Mouse (Mus musculus): ENCODE data around the gene Cma2. TPM values are rescaled to one million over a fixed set of nuclear protein-coding genes. Genes with fewer than 3 reads are reported as not detected.
A peak's percentile ranks its signal among the peaks of the same experiment; 100 is the strongest.
"Not testable (repeated sequence)": the region's sequence is repeated elsewhere in the genome, so short reads cannot be mapped to it uniquely, and the experiment has no call there.

The Cma2 gene
- total RNA-seq (2017): not detected in 2 replicates

DNA sequence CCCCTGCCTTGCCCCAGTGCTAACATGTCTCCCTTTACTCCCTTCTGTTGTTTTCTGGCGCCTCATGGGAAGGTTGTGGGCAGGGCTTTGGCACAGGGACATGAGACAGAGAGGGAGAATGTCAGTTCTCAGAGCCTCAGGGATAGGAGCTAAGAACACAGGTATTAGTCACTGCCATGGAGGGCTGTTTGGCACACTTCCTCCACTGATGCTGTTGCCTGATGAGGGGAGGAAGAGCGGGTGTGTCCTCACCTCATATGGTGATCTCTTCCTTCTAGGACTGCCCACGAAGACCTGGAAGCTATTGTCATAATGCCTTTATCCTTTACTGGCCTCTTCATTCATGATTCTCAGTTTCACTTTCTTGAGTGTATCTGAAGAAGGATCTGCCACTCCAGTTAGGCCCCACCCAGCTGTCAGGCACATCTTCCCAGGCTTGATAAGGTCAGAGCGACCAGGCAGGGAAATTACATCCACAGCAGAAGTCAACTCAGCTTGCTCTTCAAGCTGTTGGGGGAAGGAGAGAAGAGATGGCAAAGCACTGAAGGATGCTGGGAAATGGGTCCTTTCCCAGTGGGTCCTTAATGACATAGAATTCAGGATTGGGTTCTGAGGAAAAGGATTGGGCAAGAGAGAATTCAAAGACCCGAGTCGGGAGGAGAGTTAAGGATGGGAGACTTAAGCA is at the start of gene Cma2:
Gene Cma2, plus strand, starts transcription at position 635 of the 685 bp plus-strand sequence.
- no peak for ATAC-seq (ENCODE audit: extremely low read depth, insufficient number of reproducible peaks, low FRiP score, poor library complexity, severe bottlenecking)

- ATAC-seq (ENCODE audit: extremely low read depth, insufficient number of reproducible peaks, low FRiP score, poor library complexity, severe bottlenecking): peak; percentile 57; the same call in 1 of the 2 replicates
These were observed 45.3 kb upstream of the Cma2 start for GRCm38 (mm10) chr14:55905518-55905917.

GRCm38 (mm10) chr14:55913406-55913805 is 37.4 kb upstream of the Cma2 start:
- peak; percentile 36; the same call in 1 of the 2 replicates for ATAC-seq (ENCODE audit: extremely low read depth, insufficient number of reproducible peaks, low FRiP score, poor library complexity, severe bottlenecking)

GRCm38 (mm10) chr14:55918240-55919082 is 32.3 kb upstream of the Cma2 start:
- ATAC-seq (ENCODE audit: extremely low read depth, insufficient number of reproducible peaks, low FRiP score, poor library complexity, severe bottlenecking): peak; percentile 87

DNA sequence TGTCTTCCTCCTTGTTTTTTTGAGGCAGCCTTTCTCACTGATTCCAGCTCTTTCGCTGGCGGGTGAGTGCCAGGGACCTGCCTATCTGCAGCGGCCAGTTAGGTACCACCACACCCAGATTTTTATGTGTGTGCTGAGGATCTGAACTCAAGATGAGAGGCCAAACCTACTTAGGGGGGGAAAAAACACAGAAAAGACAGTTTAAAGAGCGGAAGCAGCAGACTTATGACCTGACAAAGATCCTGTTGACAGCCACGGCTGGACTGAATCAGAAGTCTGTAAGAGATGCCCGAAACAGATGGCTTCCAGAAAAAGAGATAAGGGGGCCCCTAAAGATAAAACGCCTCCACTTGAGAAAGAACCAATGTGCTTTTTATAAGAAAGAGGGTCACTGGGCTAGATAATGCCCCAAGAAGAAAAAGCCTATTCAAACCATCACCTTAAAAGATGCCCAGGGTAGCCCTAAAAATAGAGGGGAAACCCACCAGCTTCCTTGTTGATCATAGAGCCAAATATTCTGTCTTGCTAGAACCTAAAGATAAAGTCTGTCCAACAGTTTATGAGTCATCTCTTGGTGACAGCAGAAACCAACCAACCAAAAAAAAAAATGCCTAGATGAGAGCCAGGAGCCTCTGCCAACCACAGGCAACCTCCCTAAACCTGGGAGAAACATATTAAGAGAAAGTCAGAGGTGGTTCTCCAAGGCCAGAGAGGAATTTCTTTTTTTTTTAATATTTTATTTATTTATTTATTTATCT is 28.1 kb upstream of the Cma2 start:
- no peak for ATAC-seq (ENCODE audit: extremely low read depth, insufficient number of reproducible peaks, low FRiP score, poor library complexity, severe bottlenecking)

GRCm38 (mm10) chr14:55926847-55927246 is 23.9 kb upstream of the Cma2 start:
- no peak for ATAC-seq (ENCODE audit: extremely low read depth, insufficient number of reproducible peaks, low FRiP score, poor library complexity, severe bottlenecking)

- no peak for ATAC-seq (ENCODE audit: extremely low read depth, insufficient number of reproducible peaks, low FRiP score, poor library complexity, severe bottlenecking)
These were observed 21.4 kb upstream of the Cma2 start for GRCm38 (mm10) chr14:55929263-55929997.

DNA sequence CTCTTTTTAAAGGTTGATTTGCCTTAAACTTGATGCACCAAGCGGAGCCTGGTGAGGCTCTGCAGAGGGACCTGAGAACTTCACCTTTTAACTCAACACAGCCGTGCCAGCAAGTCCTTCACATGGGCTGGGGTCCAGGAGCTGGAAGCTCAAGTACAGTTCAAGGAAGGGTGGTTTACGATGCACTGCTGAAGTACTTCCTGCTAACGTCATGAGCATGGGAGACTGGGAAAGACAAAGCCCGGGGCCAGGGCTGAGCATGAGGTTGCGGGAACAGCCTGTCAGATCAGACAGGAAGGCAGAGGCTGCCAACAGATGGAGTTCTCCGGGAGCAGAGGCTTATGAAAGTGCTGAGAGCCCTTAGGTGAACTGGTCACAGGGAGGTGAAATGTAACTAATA is 17.2 kb upstream of the Cma2 start:
- ATAC-seq (ENCODE audit: extremely low read depth, insufficient number of reproducible peaks, low FRiP score, poor library complexity, severe bottlenecking): no peak

DNA sequence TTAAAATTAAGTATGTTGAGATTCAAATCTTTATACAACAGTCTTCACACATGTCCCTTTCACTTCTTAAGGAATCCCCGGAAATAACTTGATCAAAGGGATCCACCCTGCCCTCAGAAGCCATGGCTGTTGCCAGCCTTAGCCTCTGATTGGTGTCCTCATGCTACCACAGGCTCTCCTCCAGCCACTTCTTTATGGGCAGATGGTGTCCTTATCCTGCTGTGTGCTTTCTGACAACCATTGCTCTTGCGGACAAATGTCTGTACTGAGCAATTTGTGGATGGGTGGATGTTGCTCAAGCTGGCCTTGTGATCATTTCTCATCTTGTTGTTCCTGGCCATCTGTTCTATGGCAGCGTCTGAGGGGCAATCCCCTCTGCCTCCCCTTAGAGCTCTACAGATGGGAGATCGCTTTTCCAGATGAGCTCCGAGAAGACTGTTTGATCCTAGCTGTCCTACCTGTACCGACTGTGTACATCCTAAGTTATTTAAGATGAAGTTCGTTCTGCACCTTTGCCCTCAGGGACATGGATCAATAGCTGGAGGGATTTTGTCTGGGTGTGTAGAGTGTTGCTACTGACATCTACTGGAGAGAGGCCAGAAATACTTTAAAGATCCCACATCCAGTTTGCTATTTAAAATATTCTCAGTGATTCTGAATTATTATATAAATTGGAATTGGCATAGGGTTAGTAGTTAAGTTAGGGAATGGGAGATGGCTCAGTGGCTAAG is 10.5 kb upstream of the Cma2 start:
- no peak for ATAC-seq (ENCODE audit: extremely low read depth, insufficient number of reproducible peaks, low FRiP score, poor library complexity, severe bottlenecking)

DNA sequence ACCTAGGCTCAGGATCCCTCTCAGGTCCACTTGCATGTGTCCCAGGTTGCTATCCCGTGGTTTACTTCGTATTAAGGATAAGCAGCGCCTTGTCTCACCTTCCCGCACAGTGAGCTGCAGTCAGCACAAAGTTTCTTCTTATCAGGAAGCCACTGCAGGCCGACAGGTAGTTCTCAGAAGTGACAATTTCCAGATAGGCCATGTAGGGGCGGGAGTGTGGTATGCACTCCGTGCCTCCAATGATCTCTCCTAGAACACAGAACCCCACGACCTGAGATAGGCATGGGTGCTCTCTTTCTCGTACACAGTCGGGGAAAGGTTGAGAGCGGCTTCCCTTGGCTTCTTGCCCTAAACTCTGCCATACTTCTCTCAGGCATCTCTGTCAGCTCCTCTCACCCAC is 7.2 kb upstream of the Cma2 start:
- no peak for ATAC-seq (ENCODE audit: extremely low read depth, insufficient number of reproducible peaks, low FRiP score, poor library complexity, severe bottlenecking)

GRCm38 (mm10) chr14:55944575-55944974 is 6.2 kb upstream of the Cma2 start, which contains the start of gene Cma1:
Gene Cma1 (minus strand): TSS chr14:55944675.
- ATAC-seq (ENCODE audit: extremely low read depth, insufficient number of reproducible peaks, low FRiP score, poor library complexity, severe bottlenecking): no peak

DNA sequence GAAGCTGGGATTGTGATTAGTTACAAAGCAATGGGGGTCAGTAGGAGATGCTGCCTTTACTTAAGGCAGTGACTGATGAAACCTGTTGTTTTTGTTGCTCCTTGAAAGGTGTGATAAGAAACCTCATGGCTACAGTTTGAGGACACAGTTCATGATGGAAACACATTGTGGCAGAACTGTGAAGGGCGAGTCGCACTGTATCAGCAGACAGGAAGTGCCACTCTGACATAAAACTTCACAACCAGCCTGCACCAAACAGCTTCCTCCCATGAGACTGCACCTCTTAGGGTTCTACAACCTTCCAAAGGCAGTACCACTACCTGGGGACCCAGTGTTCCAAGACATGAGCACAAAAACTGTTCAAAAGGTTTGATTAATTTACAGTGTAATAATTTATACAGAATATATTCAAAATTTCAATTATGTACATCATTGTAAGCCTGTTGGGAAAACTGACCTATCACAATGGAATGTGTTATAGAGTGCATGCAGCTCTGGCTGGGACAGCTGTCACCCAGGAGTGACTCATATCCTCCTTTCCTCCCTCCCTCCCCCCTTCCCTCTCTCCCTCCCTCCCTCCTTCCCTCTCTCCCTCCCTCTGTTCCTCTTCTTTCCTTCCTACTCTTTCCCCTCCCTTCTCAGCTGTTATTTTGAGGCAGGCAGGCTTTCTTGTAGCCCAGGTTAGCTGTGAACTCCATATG is 4.4 kb upstream of the Cma2 start:
- ATAC-seq (ENCODE audit: extremely low read depth, insufficient number of reproducible peaks, low FRiP score, poor library complexity, severe bottlenecking): no peak

DNA sequence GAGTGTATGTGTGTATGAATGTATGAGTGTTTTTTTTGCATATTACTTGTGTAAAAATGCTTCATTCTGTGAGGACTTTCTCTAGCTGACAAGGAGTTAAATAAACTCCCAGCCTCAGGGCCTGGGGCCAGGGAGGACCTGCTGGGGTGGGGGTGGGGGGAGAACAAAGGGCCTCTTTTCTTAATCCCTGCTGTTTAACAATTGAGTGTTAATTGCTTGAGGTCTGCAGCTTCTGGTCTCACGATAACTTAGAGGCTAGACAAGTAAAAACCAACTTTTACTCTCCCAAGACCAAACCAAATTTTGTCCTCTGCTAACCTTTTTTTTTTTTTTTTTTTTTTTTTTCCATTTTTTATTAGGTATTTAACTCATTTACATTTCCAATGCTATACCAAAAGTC is 12.5 kb downstream of the Cma2 start:
- no peak for ATAC-seq (ENCODE audit: extremely low read depth, insufficient number of reproducible peaks, low FRiP score, poor library complexity, severe bottlenecking)

- ATAC-seq (ENCODE audit: extremely low read depth, insufficient number of reproducible peaks, low FRiP score, poor library complexity, severe bottlenecking): not testable (repeated sequence)
These were observed 13.1 kb downstream of the Cma2 start for GRCm38 (mm10) chr14:55963900-55964299.

- not testable (repeated sequence) for ATAC-seq (ENCODE audit: extremely low read depth, insufficient number of reproducible peaks, low FRiP score, poor library complexity, severe bottlenecking)
These were observed 36.7 kb downstream of the Cma2 start for GRCm38 (mm10) chr14:55987464-55987863.

GRCm38 (mm10) chr14:56013147-56013546 is 62.4 kb downstream of the Cma2 start:
- no peak for ATAC-seq (ENCODE audit: extremely low read depth, insufficient number of reproducible peaks, low FRiP score, poor library complexity, severe bottlenecking)

GRCm38 (mm10) chr14:56013924-56014323 is 63.1 kb downstream of the Cma2 start:
- no peak for ATAC-seq (ENCODE audit: extremely low read depth, insufficient number of reproducible peaks, low FRiP score, poor library complexity, severe bottlenecking)

GRCm38 (mm10) chr14:56017671-56018070 is 66.9 kb downstream of the Cma2 start, which contains the start of gene Mcpt1:
Gene Mcpt1 (plus strand): TSS chr14:56017971.
- ATAC-seq (ENCODE audit: extremely low read depth, insufficient number of reproducible peaks, low FRiP score, poor library complexity, severe bottlenecking): not testable (repeated sequence)

Data from neutrophil, adult 5-6 weeks (primary cell).